Mouse (Mus musculus): ENCODE results near the gene Tmem120b.

GRCm38 (mm10) chr5:123080041-123080440 is 11.8 kb downstream of the Tmem120b start:
- TF ChIP-seq CTCF (IDR thresholded peaks at IDR 0.05) (no peak), EP300 (IDR thresholded peaks at IDR 0.05) (no peak)

All from lung, postnatal 0 days (tissue).